Mouse (Mus musculus): ENCODE measurements around the gene Olfr1093. TPM values are rescaled to one million over a fixed set of nuclear protein-coding genes. Genes with fewer than 3 reads are reported as not detected.

Olfr1093 gene
- not detected in 2 replicates for polyA plus RNA-seq (2016; fragmentation: Nextera tagmentation; extraction: Ambion mirVana)

GRCm38 (mm10) chr2:86782179-86782578 lies at the start of gene Olfr1093:
Gene Olfr1093 (plus strand): TSS chr2:86782479.
- 90% methylated on average over 2 of the region's 2 CpGs for WGBS
- no peak for DNase-seq (ENCODE audit: low spot score)

GRCm38 (mm10) chr2:86733601-86734000 lies 48.7 kb upstream of the Olfr1093 start, which contains the start of gene Olfr1089:
Gene Olfr1089 (minus strand): TSS chr2:86733701.
- no peak for DNase-seq (ENCODE audit: low spot score)

More at GRCm38 (mm10) chr2:86782179-86782578, at the start of gene Olfr1093:
- Histone ChIP-seq H3K4me3 (no peak within 1 kb of the TSS), H3K9me3 (no peaks in the 10 kb centered on the region), H3K36me3 (no peaks in the 10 kb centered on the region), H3K27ac (no peak within 1 kb of the TSS), H3K4me1 (replicated peaks) (no peaks in the 10 kb centered on the region), H3K27me3 (ENCODE audit: insufficient read depth, poor library complexity, severe bottlenecking) (no peaks in the 10 kb centered on the region)

GRCm38 (mm10) chr2:86758893-86759292 lies 23.4 kb upstream of the Olfr1093 start, which contains the start of gene Olfr1090:
Gene Olfr1090 (minus strand): TSS chr2:86758993.
- Histone ChIP-seq H3K4me1 (replicated peaks) (no peaks in the 10 kb centered on the region), H3K9me3 (no peaks in the 10 kb centered on the region), H3K4me3 (no peak within 1 kb of the TSS), H3K27ac (no peak within 1 kb of the TSS), H3K36me3 (no peaks in the 10 kb centered on the region), H3K27me3 (ENCODE audit: insufficient read depth, poor library complexity, severe bottlenecking) (no peaks in the 10 kb centered on the region)
- DNase-seq (ENCODE audit: low spot score): no peak
- WGBS: 92% methylated on average over 1 of the region's 1 CpGs

More at GRCm38 (mm10) chr2:86733601-86734000, 48.7 kb upstream of the Olfr1093 start, which contains the start of gene Olfr1089:
- no peaks in the 10 kb centered on the region for H3K9me3 ChIP-seq
- H3K36me3 ChIP-seq: no peaks in the 10 kb centered on the region
- H3K4me1 ChIP-seq (replicated peaks): no peaks in the 10 kb centered on the region
- no peak within 1 kb of the TSS for H3K4me3 ChIP-seq
- H3K27me3 ChIP-seq (ENCODE audit: insufficient read depth, poor library complexity, severe bottlenecking): no peaks in the 10 kb centered on the region
- H3K27ac ChIP-seq: no peak within 1 kb of the TSS

GRCm38 (mm10) chr2:86761050-86761449 lies 21.2 kb upstream of the Olfr1093 start:
- no peak overlapping the region for H3K4me3 ChIP-seq
- no peaks in the 10 kb centered on the region for H3K27me3 ChIP-seq (ENCODE audit: insufficient read depth, poor library complexity, severe bottlenecking)
- H3K9me3 ChIP-seq: no peaks in the 10 kb centered on the region
- H3K36me3 ChIP-seq: no peaks in the 10 kb centered on the region
- WGBS: 97% methylated on average over 6 of the region's 6 CpGs
- no peak for DNase-seq (ENCODE audit: low spot score)
- H3K27ac ChIP-seq: no peak overlapping the region
- H3K4me1 ChIP-seq (replicated peaks): no peaks in the 10 kb centered on the region

GRCm38 (mm10) chr2:86809918-86810317 lies 27.6 kb downstream of the Olfr1093 start, which contains the start of gene Olfr141:
Gene Olfr141 (minus strand): TSS chr2:86810018.
- no peak within 1 kb of the TSS for H3K4me3 ChIP-seq
- H3K27me3 ChIP-seq (ENCODE audit: insufficient read depth, poor library complexity, severe bottlenecking): no peaks in the 10 kb centered on the region
- H3K4me1 ChIP-seq (replicated peaks): no peaks in the 10 kb centered on the region
- H3K36me3 ChIP-seq: no peaks in the 10 kb centered on the region
- DNase-seq (ENCODE audit: low spot score): no peak
- no peak within 1 kb of the TSS for H3K27ac ChIP-seq
- H3K9me3 ChIP-seq: no peaks in the 10 kb centered on the region

- Histone ChIP-seq H3K27me3 (ENCODE audit: insufficient read depth, poor library complexity, severe bottlenecking) (no peaks in the 10 kb centered on the region), H3K9me3 (no peaks in the 10 kb centered on the region), H3K27ac (no peak within 1 kb of the TSS), H3K36me3 (no peaks in the 10 kb centered on the region), H3K4me1 (replicated peaks) (no peaks in the 10 kb centered on the region), H3K4me3 (no peak within 1 kb of the TSS)
- DNase-seq (ENCODE audit: low spot score): no peak
These were observed 42.1 kb downstream of the Olfr1093 start, which contains the start of gene Olfr1094 for GRCm38 (mm10) chr2:86824363-86824762. Gene Olfr1094 (plus strand): TSS chr2:86824663.

Other genes starting within 250 kb of the Olfr1093 start
- not detected in 2 replicates for gene Olfr1079, start 240.0 kb upstream of the Olfr1093 start, polyA plus RNA-seq (2016; fragmentation: Nextera tagmentation; extraction: Ambion mirVana)
- gene Olfr1080, start 224.2 kb upstream of the Olfr1093 start, polyA plus RNA-seq (2016; fragmentation: Nextera tagmentation; extraction: Ambion mirVana): not detected in 2 replicates
- not detected in 2 replicates for gene Olfr1082, start 183.5 kb upstream of the Olfr1093 start, polyA plus RNA-seq (2016; fragmentation: Nextera tagmentation; extraction: Ambion mirVana)
- gene Olfr1084, start 142.8 kb upstream of the Olfr1093 start, polyA plus RNA-seq (2016; fragmentation: Nextera tagmentation; extraction: Ambion mirVana): not detected in 2 replicates
- not detected in 2 replicates for gene Olfr1085, start 120.5 kb upstream of the Olfr1093 start, polyA plus RNA-seq (2016; fragmentation: Nextera tagmentation; extraction: Ambion mirVana)
- not detected in 2 replicates for gene Olfr1086, start 102.4 kb upstream of the Olfr1093 start, polyA plus RNA-seq (2016; fragmentation: Nextera tagmentation; extraction: Ambion mirVana)
- not detected in 2 replicates for gene Olfr1087, start 84.1 kb upstream of the Olfr1093 start, polyA plus RNA-seq (2016; fragmentation: Nextera tagmentation; extraction: Ambion mirVana)
- gene Olfr1089, start 48.8 kb upstream of the Olfr1093 start, polyA plus RNA-seq (2016; fragmentation: Nextera tagmentation; extraction: Ambion mirVana): not detected in 2 replicates
- not detected in 2 replicates for gene Olfr1090, start 23.5 kb upstream of the Olfr1093 start, polyA plus RNA-seq (2016; fragmentation: Nextera tagmentation; extraction: Ambion mirVana)
- gene Olfr141, start 27.5 kb downstream of the Olfr1093 start, polyA plus RNA-seq (2016; fragmentation: Nextera tagmentation; extraction: Ambion mirVana): not detected in 2 replicates
- not detected in 2 replicates for gene Olfr1094, start 42.2 kb downstream of the Olfr1093 start, polyA plus RNA-seq (2016; fragmentation: Nextera tagmentation; extraction: Ambion mirVana)
- not detected in 2 replicates for gene Olfr1095, start 69.2 kb downstream of the Olfr1093 start, polyA plus RNA-seq (2016; fragmentation: Nextera tagmentation; extraction: Ambion mirVana)
- not detected in 2 replicates for gene Gm13723, start 92.3 kb downstream of the Olfr1093 start, polyA plus RNA-seq (2016; fragmentation: Nextera tagmentation; extraction: Ambion mirVana)
- gene Olfr1097, start 109.7 kb downstream of the Olfr1093 start, polyA plus RNA-seq (2016; fragmentation: Nextera tagmentation; extraction: Ambion mirVana): not detected in 2 replicates
- not detected in 2 replicates for gene Olfr1098, start 142.1 kb downstream of the Olfr1093 start, polyA plus RNA-seq (2016; fragmentation: Nextera tagmentation; extraction: Ambion mirVana)
- not detected in 2 replicates for gene Olfr1099, start 178.2 kb downstream of the Olfr1093 start, polyA plus RNA-seq (2016; fragmentation: Nextera tagmentation; extraction: Ambion mirVana)
- gene Olfr1100, start 197.5 kb downstream of the Olfr1093 start, polyA plus RNA-seq (2016; fragmentation: Nextera tagmentation; extraction: Ambion mirVana): not detected in 2 replicates
- not detected in 2 replicates for gene Olfr1101, start 208.7 kb downstream of the Olfr1093 start, polyA plus RNA-seq (2016; fragmentation: Nextera tagmentation; extraction: Ambion mirVana)
- not detected in 2 replicates for gene Olfr1102, start 215.9 kb downstream of the Olfr1093 start, polyA plus RNA-seq (2016; fragmentation: Nextera tagmentation; extraction: Ambion mirVana)
- not detected in 2 replicates for gene Olfr1104, start 244.6 kb downstream of the Olfr1093 start, polyA plus RNA-seq (2016; fragmentation: Nextera tagmentation; extraction: Ambion mirVana)

Measured in hindbrain, embryonic 10.5 days (tissue).